In genomic region chr8:72131251-72131650, GRCm38 (mm10) we compare ENCODE assay signal across 13 mouse cellular contexts. TPM values are rescaled to one million over a fixed set of nuclear protein-coding genes. Genes with fewer than 3 reads are reported as not detected.
A peak's percentile ranks its signal among the peaks of the same experiment; 100 is the strongest.
DNase-seq lines count a peak whose midpoint lies in the region; ATAC-seq and TF ChIP-seq lines count a peak whose summit lies in the region.
"Had no signal": no experiment of that assay in that cellular context is flagged by ENCODE, and none has a peak within 500 bp of the region (broad histone marks: within the 10 kb centered on the region; RNA-seq: fewer than 3 reads in every experiment).

No protein-coding gene starts in this region.

- no peaks in the 10 kb centered on the region for H3K36me3 ChIP-seq in hindbrain, embryonic 10.5 days
- no peaks in the 10 kb centered on the region for H3K36me3 ChIP-seq in hindbrain, embryonic 12.5 days
- no peaks in the 10 kb centered on the region for H3K36me3 ChIP-seq in heart, postnatal 0 days (replicated peaks; ENCODE audit: control insufficient read depth, insufficient read depth, low read length)
- H3K36me3 ChIP-seq in limb, embryonic 10.5 days, result no peaks in the 10 kb centered on the region

- no peak overlapping the region for H3K4me3 ChIP-seq in hindbrain, embryonic 10.5 days
- H3K4me3 ChIP-seq in hindbrain, embryonic 12.5 days, result no peak overlapping the region
- no peak overlapping the region for H3K4me3 ChIP-seq in heart, postnatal 0 days (ENCODE audit: low read depth, low read length)
- no peak overlapping the region for H3K4me3 ChIP-seq in limb, embryonic 10.5 days

- H3K9me3 ChIP-seq in hindbrain, embryonic 10.5 days, result no peaks in the 10 kb centered on the region
- no peaks in the 10 kb centered on the region for H3K9me3 ChIP-seq in hindbrain, embryonic 12.5 days (replicated peaks)
- H3K9me3 ChIP-seq in heart, postnatal 0 days (replicated peaks; ENCODE audit: control insufficient read depth, low read length), result no peaks in the 10 kb centered on the region
- no peaks in the 10 kb centered on the region for H3K9me3 ChIP-seq in limb, embryonic 10.5 days (replicated peaks)

- H3K27me3 ChIP-seq in hindbrain, embryonic 10.5 days (ENCODE audit: insufficient read depth, poor library complexity, severe bottlenecking), result no peaks in the 10 kb centered on the region
- H3K27me3 ChIP-seq in hindbrain, embryonic 12.5 days, result no peaks in the 10 kb centered on the region
- H3K27me3 ChIP-seq in heart, postnatal 0 days (ENCODE audit: control insufficient read depth, insufficient read depth, low read length), result no peaks in the 10 kb centered on the region
- no peaks in the 10 kb centered on the region for H3K27me3 ChIP-seq in limb, embryonic 10.5 days (ENCODE audit: low read depth, poor library complexity, severe bottlenecking)

- no peak for TF ChIP-seq CTCF in heart, postnatal 0 days (IDR thresholded peaks at IDR 0.05; ENCODE audit: low read depth)

- 61% methylated on average over 2 of the region's 2 CpGs for WGBS in hindbrain, embryonic 10.5 days
- WGBS in hindbrain, embryonic 12.5 days, result 60% methylated on average over 2 of the region's 2 CpGs
- WGBS in heart, postnatal 0 days, result 77% methylated on average over 2 of the region's 2 CpGs
- WGBS in limb, embryonic 10.5 days, result 50% methylated on average over 2 of the region's 2 CpGs

- no peak overlapping the region for H3K9ac ChIP-seq in hindbrain, embryonic 12.5 days
- no peak overlapping the region for H3K9ac ChIP-seq in heart, postnatal 0 days (replicated peaks; ENCODE audit: low read depth, low read length)

- H3K27ac ChIP-seq in hindbrain, embryonic 10.5 days, result peak overlapping the region; percentile 56; the same call in 1 of the 2 replicates
- H3K27ac ChIP-seq in hindbrain, embryonic 12.5 days, result no peak overlapping the region
- H3K27ac ChIP-seq in heart, postnatal 0 days (ENCODE audit: low read depth), result peak overlapping the region; percentile 62
- peak overlapping the region; percentile 61 for H3K27ac ChIP-seq in limb, embryonic 10.5 days
- H3K27ac ChIP-seq: macrophage had no signal

- no peak overlapping the region for H3K4me2 ChIP-seq in hindbrain, embryonic 12.5 days (replicated peaks)
- H3K4me2 ChIP-seq in heart, postnatal 0 days (ENCODE audit: low read depth, low read length), result no peak overlapping the region

- H3K4me1 ChIP-seq in hindbrain, embryonic 10.5 days (replicated peaks), result peaks cover 25% of the 10 kb centered on the region
- peaks cover 6% of the 10 kb centered on the region; the same call in 1 of the 2 replicates for H3K4me1 ChIP-seq in hindbrain, embryonic 12.5 days
- H3K4me1 ChIP-seq in heart, postnatal 0 days (ENCODE audit: control insufficient read depth, insufficient read depth), result peaks cover 9% of the 10 kb centered on the region
- peaks cover 27% of the 10 kb centered on the region for H3K4me1 ChIP-seq in limb, embryonic 10.5 days

- no peak for ATAC-seq in hindbrain, embryonic 12.5 days (ENCODE audit: low FRiP score)
- no peak; the same call in 1 of the 2 replicates for ATAC-seq in heart, postnatal 0 days (ENCODE audit: insufficient read depth, low read depth)
- ATAC-seq in erythroblast, adult 5-6 weeks (replicated peaks; ENCODE audit: low FRiP score, poor library complexity, severe bottlenecking), result no peak
- no peak for ATAC-seq in monocyte, adult 5-6 weeks (replicated peaks; ENCODE audit: insufficient number of reproducible peaks, low FRiP score, low TSS enrichment, poor library complexity, severe bottlenecking)
- ATAC-seq: inflammation-experienced regulatory T-cells, adult 6 months had no signal

- DNase-seq in hindbrain, embryonic 10.5 days (ENCODE audit: low spot score), result peak; percentile 33
- peak; percentile 56 to 64 for DNase-seq in adrenal gland, postnatal 36 days
- DNase-seq in heart, postnatal 0 days (ENCODE audit: low spot score), result no peak
- peak; percentile 37 for DNase-seq in limb, embryonic 10.5 days (ENCODE audit: low spot score)
- DNase-seq in cerebellum, adult 11-12 months, result no peak

- TF ChIP-seq EP300 in heart, postnatal 0 days (IDR thresholded peaks at IDR 0.05; ENCODE audit: low read depth), result no peak

RNA-seq across cellular contexts. Expression of gene Tpm4, which starts 3.5 kb away (rescaled TPM):
- 481 and 624 TPM in 2 replicates for polyA plus RNA-seq in hindbrain, embryonic 10.5 days (2016; fragmentation: Nextera tagmentation; extraction: Ambion mirVana)
- 420 and 456 TPM in 2 replicates for polyA plus RNA-seq in hindbrain, embryonic 12.5 days (2016; fragmentation: Nextera tagmentation; extraction: Ambion mirVana)
- 100 to 1,000 TPM; 198 to 284 TPM for total RNA-seq in adrenal gland, postnatal 36 days (2021)
- total RNA-seq in heart, postnatal 0 days (2014; rRNA removed; ENCODE audit: low replicate concordance), result 179 and 195 TPM in 2 replicates
- 222 and 224 TPM in 2 replicates for polyA plus RNA-seq in heart, postnatal 0 days (2015; fragmentation: Nextera tagmentation; extraction: Ambion mirVana)
- polyA plus RNA-seq in limb, embryonic 10.5 days (2016; fragmentation: Nextera tagmentation; extraction: Ambion mirVana), result 828 and 829 TPM in 2 replicates
- total RNA-seq in erythroblast, adult 5-6 weeks (2015; ENCODE audit: low replicate concordance), result 22.5 and 25.9 TPM in 2 replicates
- 27.3 and 27.9 TPM in 2 replicates for total RNA-seq in erythroblast, adult 5-6 weeks (2017; ENCODE audit: low replicate concordance)
- 902 to 973 TPM (median 947 TPM) in 3 replicates for total RNA-seq in monocyte, adult 5-6 weeks (2017)

RNA-seq across cellular contexts. Expression of gene Olfr374, which starts 24.4 kb away (rescaled TPM):
- polyA plus RNA-seq in hindbrain, embryonic 10.5 days (2016; fragmentation: Nextera tagmentation; extraction: Ambion mirVana), result not detected in 2 replicates
- not detected in 2 replicates for polyA plus RNA-seq in hindbrain, embryonic 12.5 days (2016; fragmentation: Nextera tagmentation; extraction: Ambion mirVana)
- not detected for total RNA-seq in adrenal gland, postnatal 36 days (2021)
- total RNA-seq in heart, postnatal 0 days (2014; rRNA removed; ENCODE audit: low replicate concordance), result not detected in 2 replicates
- 0.01 TPM in 1 of 2 replicates, not detected in the other for polyA plus RNA-seq in heart, postnatal 0 days (2015; fragmentation: Nextera tagmentation; extraction: Ambion mirVana)
- 0.04 TPM in 1 of 2 replicates, not detected in the other for polyA plus RNA-seq in limb, embryonic 10.5 days (2016; fragmentation: Nextera tagmentation; extraction: Ambion mirVana)
- not detected in 2 replicates for total RNA-seq in erythroblast, adult 5-6 weeks (2015; ENCODE audit: low replicate concordance)
- 0.14 TPM in 1 of 2 replicates, not detected in the other for total RNA-seq in erythroblast, adult 5-6 weeks (2017; ENCODE audit: low replicate concordance)
- total RNA-seq in monocyte, adult 5-6 weeks (2017), result 0.21 to 0.49 TPM in 2 of 3 replicates, not detected in the other
- polyA plus RNA-seq: macrophage had no signal

RNA-seq across cellular contexts. Expression of gene Rab8a, which starts 29.7 kb away (rescaled TPM):
- polyA plus RNA-seq in hindbrain, embryonic 10.5 days (2016; fragmentation: Nextera tagmentation; extraction: Ambion mirVana), result 141 and 155 TPM in 2 replicates
- polyA plus RNA-seq in hindbrain, embryonic 12.5 days (2016; fragmentation: Nextera tagmentation; extraction: Ambion mirVana), result 111 and 115 TPM in 2 replicates
- 10 to 100 TPM; 56.8 to 67.0 TPM for total RNA-seq in adrenal gland, postnatal 36 days (2021)
- 32.2 and 33.9 TPM in 2 replicates for total RNA-seq in heart, postnatal 0 days (2014; rRNA removed; ENCODE audit: low replicate concordance)
- polyA plus RNA-seq in heart, postnatal 0 days (2015; fragmentation: Nextera tagmentation; extraction: Ambion mirVana), result 50.8 and 51.2 TPM in 2 replicates
- 137 and 139 TPM in 2 replicates for polyA plus RNA-seq in limb, embryonic 10.5 days (2016; fragmentation: Nextera tagmentation; extraction: Ambion mirVana)
- total RNA-seq in erythroblast, adult 5-6 weeks (2015; ENCODE audit: low replicate concordance), result 15.3 and 26.9 TPM in 2 replicates
- total RNA-seq in erythroblast, adult 5-6 weeks (2017; ENCODE audit: low replicate concordance), result 69.9 and 102 TPM in 2 replicates
- total RNA-seq in monocyte, adult 5-6 weeks (2017), result 640 to 819 TPM (median 739 TPM) in 3 replicates

RNA-seq across cellular contexts. Expression of gene Olfr373, which starts 48.3 kb away (rescaled TPM):
- polyA plus RNA-seq in hindbrain, embryonic 10.5 days (2016; fragmentation: Nextera tagmentation; extraction: Ambion mirVana), result 0.04 TPM in 1 of 2 replicates, not detected in the other
- not detected in 2 replicates for polyA plus RNA-seq in hindbrain, embryonic 12.5 days (2016; fragmentation: Nextera tagmentation; extraction: Ambion mirVana)
- not detected for total RNA-seq in adrenal gland, postnatal 36 days (2021)
- total RNA-seq in heart, postnatal 0 days (2014; rRNA removed; ENCODE audit: low replicate concordance), result not detected in 2 replicates
- not detected in 2 replicates for polyA plus RNA-seq in heart, postnatal 0 days (2015; fragmentation: Nextera tagmentation; extraction: Ambion mirVana)
- 0.04 TPM in 1 of 2 replicates, not detected in the other for polyA plus RNA-seq in limb, embryonic 10.5 days (2016; fragmentation: Nextera tagmentation; extraction: Ambion mirVana)
- not detected in 2 replicates for total RNA-seq in erythroblast, adult 5-6 weeks (2015; ENCODE audit: low replicate concordance)
- not detected in 2 replicates for total RNA-seq in erythroblast, adult 5-6 weeks (2017; ENCODE audit: low replicate concordance)
- total RNA-seq in monocyte, adult 5-6 weeks (2017), result not detected in 3 replicates
- total RNA-seq: neutrophil, adult 5-6 weeks had no signal
- polyA plus RNA-seq: cortical plate, adult 2 months; frontal cortex, adult 2 months; macrophage had no signal

RNA-seq across cellular contexts. Expression of gene Hsh2d, which starts 58.2 kb away (rescaled TPM):
- polyA plus RNA-seq in hindbrain, embryonic 10.5 days (2016; fragmentation: Nextera tagmentation; extraction: Ambion mirVana), result not detected in 2 replicates
- polyA plus RNA-seq in hindbrain, embryonic 12.5 days (2016; fragmentation: Nextera tagmentation; extraction: Ambion mirVana), result not detected in 2 replicates
- not detected for total RNA-seq in adrenal gland, postnatal 36 days (2021)
- not detected in 2 replicates for total RNA-seq in heart, postnatal 0 days (2014; rRNA removed; ENCODE audit: low replicate concordance)
- polyA plus RNA-seq in heart, postnatal 0 days (2015; fragmentation: Nextera tagmentation; extraction: Ambion mirVana), result 0.05 and 0.12 TPM in 2 replicates
- polyA plus RNA-seq in limb, embryonic 10.5 days (2016; fragmentation: Nextera tagmentation; extraction: Ambion mirVana), result not detected in 2 replicates
- total RNA-seq in erythroblast, adult 5-6 weeks (2015; ENCODE audit: low replicate concordance), result 0.77 and 4.4 TPM in 2 replicates
- total RNA-seq in erythroblast, adult 5-6 weeks (2017; ENCODE audit: low replicate concordance), result 1.7 and 2.8 TPM in 2 replicates
- total RNA-seq in monocyte, adult 5-6 weeks (2017), result 1.2 to 5.8 TPM (median 4.8 TPM) in 3 replicates

Comparison
In these comparisons a context has a peak if more than half of its experiments do, and no peak if none do; other contexts are left out.
1. DNase-seq: peak in hindbrain, embryonic 10.5 days (single experiment), adrenal gland, postnatal 36 days (2 of 2) and limb, embryonic 10.5 days (single experiment); none in heart, postnatal 0 days (single experiment) and cerebellum, adult 11-12 months (single experiment).